Mouse (Mus musculus): Measurements from ENCODE around the gene Nubp1. TPM values are rescaled to one million over a fixed set of nuclear protein-coding genes. Genes with fewer than 3 reads are reported as not detected.

Nubp1 gene
- total RNA-seq (2021): 10 to 100 TPM; 21.3 to 22.3 TPM

DNA sequence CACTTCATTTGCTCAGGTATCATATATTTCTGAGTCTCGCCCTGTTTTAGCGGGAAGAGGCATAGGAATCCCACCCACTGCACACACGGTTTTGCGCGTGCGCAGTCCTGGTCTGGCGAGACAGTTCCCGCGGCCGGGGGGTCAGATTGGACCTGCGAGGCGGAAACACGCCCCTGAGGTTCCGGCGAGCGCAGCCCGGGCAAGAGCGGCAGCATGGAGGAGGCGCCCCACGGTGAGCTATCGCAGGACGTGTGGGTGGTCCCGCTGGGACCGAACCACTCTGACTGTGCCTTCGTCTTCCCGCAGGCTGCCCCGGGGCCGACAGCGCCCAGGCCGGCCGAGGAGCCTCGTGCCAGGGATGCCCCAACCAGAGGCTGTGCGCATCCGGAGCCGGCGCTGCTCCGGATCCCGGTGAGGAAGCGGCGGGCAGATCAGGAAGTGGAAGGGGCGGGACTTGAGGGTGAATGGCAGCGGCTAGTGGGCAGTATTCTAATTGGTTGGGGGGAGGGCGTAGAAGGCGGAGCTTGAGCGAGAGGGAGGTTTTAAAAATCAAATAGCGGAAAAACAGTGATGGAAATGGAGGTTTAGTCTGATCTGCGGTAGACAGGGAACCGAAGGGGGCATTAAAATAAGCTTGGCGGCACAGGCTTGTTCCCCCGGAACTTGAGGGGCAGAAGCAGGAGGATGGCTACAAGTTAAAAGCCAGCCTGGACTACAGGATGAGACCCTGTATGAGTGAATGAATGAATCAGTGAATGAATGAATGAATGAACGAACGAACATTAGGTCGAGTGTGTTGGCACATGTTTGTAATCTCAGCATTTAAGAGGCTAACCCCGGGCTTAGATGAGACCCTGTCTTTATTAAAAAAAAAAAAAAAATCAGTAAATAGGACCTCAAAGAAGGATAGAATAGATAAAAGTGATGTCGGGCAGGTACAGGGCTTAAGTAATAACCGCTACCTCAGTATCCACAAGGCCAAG is at the start of gene Nubp1:
Gene Nubp1, plus strand, starts transcription at position 185 of the 983 bp plus-strand sequence.
- intact Hi-C loops (cut with DNase I): no loop called here
- peak; percentile 96 for DNase-seq

DNA sequence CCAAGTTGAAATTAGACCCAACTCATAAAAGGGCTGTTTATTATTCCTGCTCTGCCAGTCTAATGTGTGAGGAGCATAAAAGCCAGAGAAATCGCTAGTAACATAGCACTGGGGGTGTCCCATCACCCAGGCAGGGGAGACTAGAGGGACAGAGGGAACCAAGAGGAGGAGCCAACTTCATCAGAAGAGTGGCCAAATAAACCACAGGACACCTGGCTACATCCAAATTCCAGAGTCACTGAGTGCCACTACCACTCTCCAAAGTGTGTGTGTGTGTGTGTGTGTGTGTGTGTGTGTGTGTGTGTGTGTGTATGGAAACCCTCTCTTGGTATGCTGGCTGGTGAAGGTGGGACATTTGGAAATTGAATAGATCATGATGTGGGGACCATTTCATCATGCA is 48.7 kb upstream of the Nubp1 start:
- DNase-seq: peak; percentile 30
- intact Hi-C loops (cut with DNase I): no loop called here

DNA sequence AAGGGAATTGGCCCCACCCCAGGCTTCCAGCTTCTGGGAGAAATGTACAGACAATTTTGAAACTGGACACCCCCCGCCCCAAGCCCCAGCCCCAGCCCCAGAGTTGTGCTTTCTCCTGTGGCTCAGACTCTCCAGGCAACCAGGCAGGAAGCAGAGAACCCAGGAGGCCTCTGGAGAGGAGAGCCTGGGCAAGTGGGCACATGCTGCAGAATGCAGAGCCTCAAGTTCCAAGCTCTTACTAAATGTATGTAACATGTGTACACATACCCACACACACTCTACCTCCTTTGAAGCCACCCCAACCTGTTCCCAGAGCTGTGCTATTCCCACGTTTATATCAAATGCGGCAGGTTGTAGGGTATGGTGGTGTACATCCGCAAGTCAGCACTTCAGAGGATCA is 46.0 kb upstream of the Nubp1 start:
- intact Hi-C loops (cut with DNase I): no loop called here

DNA sequence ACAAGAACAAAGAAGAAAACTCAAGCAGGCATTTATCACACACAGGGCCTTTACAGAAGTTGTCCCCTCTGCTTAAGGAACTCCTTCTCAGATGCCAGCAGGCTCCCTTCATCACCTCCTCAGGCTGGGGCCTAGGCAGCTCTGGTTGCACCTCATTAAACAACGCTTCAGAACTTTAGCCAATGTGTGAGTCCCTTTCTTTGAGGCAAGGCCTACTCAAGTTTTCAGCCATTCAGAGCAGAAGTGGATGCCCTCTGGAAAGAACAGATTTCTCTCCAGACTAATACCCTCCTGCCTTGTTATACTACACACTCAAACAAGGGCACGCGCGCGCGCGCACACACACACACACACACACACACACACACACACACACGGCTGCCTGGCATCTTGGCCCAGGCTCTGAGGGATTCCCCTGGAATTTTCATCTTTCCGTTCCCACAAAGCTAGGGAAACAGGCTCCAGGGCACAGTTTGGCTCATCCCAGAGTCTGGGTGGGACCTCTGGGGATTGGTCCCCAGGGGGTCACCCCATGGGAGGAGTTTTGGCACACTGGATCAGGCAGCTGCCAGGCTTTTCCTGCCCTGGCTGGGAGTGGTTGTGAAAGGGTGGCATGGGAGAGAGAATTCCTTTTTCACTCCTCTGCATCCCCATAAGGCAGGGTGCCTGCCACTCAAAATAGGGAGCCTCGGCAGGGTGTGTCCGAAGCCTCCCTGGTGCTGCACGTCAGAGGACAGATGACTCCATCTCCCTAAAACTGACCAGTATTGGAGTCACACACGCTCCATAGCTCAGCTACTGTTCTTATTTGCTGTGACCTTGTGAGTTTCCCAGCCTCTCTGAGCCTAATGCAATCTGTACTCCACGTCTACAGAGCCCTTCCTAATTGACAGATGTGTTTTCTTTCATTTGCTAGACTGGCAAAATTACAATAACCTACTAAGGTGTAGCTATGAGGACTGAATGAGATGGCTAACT is 45.2 kb upstream of the Nubp1 start:
- intact Hi-C loops (cut with DNase I): no loop called here
- peak; percentile 64 for DNase-seq

More for the DNA sequence above, 46.0 kb upstream of the Nubp1 start:
- DNase-seq: no peak

DNA sequence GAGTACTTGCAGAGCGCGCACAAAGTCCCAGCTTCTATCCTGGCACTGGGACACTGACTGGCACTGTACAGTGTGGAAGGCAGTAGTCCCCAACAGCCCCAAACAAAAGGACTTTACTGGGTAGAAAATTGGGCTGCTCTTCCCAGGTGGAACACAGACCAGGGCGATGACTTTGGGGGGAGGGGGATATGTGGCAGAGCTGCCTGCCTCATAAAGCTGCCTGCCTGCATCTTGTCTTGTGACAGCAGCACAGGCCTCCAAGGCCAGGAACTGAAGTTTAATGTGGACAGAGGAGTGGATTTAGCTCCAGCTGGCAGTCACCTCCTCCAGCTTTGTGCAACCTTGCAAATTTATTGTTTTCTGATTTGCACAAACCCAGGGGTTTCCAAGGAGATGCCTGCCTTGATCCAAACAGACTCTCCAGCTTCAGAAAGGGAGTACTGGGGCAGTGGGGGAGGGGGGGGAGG is 42.2 kb upstream of the Nubp1 start:
- peak; percentile 64 for DNase-seq
- intact Hi-C loops (cut with DNase I): no loop called here

DNA sequence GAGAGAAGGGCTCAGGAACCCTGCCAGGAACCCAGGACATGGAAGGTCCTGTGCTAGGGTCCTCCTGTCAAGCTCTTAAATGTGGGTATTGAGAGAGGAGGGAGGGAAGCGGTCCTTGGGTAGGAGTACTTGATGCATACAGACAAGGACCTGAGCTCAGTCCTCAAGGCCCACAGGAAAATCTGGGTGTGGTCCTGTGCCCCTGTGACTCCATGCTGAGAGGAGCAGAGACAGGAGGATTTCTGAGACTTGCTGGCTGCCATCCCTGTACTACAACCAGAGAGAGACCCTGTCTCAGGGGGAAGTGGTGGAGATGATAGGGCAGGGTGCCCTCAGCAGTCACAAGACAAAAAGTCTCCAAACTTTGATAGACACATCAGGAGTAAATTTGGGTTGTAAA is 41.8 kb upstream of the Nubp1 start:
- intact Hi-C loops (cut with DNase I): no loop called here
- peak; percentile 46 for DNase-seq

DNA sequence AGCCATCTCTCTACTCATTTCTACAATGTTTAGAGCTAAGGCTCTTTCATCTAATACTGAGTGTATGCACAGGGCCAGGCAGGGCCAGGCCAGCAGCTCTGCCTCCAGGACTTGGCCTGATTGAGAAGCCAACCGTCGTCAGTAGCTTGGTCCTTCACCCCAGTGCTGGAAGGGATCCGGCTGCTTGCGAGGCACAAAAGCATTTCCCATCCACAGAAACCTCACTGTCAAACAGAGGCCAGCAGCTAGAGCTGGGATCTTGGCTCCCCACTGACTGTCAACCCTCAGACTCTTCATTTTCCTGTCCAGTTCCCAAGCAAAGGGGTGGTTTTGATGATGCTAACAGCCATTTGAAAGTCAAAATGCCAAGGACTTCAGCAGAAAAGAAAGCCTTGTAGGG is 39.4 kb upstream of the Nubp1 start:
- intact Hi-C loops (cut with DNase I): no loop called here
- DNase-seq: peak; percentile 36

DNA sequence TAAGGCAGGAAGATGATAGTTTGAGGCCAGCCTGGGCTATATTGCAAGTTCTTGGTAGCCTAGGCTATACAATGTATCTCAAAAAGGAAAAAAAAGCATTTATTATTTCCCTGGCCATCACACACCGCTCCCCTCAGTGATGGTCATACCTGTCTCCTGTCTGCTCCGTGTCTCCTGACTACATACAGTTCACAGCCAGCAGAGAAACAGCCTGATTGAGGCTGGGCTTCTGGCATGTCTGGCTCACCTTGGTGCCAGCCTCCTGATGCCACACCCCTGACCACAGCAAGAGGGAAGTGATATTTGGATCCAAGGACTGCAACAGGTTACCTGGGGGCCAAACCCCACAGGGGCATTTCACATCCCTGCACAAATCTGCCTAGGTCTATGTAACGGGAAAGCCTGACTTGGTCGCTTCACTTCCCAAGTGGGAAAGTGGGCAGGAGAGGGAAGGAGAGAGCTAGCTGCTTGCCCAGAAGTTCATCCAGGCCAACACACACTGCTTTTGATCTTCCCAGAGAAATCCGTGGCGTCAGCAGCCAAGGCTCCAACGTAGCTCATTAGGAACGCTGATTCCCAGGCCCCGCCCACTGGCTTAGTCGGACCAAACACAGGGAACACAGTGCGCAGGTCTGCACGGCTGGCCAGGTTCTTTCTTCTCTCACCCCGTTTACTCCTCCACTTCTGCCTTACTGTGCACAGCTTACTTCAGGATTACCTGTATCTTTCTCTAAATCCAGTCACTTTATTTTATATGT is 37.3 kb upstream of the Nubp1 start:
- intact Hi-C loops (cut with DNase I): no loop called here
- DNase-seq: peak; percentile 46

DNA sequence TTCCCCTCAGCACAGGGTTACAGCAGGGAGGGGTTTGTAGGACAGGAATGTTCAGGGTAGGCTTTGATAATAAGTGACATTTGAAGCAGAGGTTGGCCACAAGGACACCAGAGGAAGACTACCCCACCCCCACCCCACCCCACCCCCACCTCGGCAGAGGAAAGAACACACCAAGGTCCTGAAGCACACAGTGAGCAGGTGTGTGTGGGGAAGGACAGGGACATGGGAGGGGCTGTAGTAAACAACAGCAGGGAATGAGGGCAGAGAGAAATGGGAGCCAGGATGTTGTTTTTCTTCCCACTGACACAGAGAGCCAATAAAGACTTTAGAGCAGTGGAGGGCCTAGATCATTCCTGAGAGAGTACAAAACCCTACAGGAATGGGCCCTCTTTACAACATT is 34.5 kb upstream of the Nubp1 start:
- intact Hi-C loops (cut with DNase I): no loop called here
- no peak for DNase-seq

DNA sequence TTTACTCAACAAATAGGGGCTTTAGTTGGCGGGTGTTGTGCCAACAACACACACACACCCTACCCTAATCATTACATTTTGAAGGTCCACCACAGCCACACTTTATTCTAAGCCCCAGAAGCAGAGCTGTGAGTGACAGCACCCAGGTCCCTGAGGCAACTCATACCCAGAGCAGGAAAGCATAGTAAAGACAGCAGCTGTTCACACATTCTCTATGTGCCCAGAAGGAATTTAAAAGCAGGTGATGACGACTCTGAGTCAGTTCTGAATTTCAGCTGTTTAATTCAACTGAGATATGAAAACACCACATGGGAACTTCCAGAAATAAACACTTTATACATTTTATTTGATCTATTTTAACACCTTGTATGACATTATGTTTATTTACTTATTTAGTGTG is 32.2 kb upstream of the Nubp1 start:
- intact Hi-C loops (cut with DNase I): no loop called here
- no peak for DNase-seq

DNA sequence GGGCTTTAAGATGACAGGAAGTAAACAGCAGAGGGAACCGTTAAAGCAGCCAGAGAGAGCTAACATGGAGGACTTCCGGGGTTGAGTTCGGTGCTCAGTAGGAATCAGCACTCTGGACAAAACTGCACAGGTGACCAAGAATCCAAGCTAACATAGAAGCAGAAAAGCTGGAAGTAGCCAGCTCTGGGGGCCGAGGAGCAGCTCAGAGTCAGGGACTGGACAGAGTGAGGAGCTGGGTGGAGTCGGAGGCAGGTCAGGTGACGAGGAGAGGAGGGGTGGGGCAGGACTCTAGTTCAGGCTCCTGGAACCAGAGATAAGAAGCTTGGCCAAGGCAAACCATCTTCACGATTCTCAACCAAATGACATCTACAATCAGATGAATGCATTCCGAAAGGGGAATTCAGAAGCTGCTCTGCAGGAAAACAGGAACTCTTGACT is 27.7 kb upstream of the Nubp1 start:
- intact Hi-C loops (cut with DNase I): no loop called here
- no peak for DNase-seq

DNA sequence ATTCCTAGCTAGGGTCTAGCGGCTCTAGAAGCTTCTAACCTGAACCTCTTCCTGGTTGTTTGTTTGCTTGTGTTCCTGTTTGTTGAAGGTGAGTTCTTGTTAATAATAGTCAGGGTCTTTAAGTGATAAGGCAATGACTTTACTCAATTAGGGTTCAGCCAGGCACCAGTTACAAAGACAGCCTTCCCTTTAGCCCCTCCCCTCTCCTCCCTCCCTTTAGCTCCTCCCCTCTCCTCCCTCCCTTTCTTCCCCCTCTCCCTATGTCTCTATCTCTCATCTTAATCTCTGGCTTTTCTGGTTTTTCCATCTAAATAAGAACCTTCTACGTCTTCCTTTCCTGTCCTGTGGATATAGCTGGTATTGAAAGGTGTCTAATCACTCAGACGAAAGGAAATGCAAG is 27.2 kb upstream of the Nubp1 start:
- intact Hi-C loops (cut with DNase I): no loop called here
- DNase-seq: no peak

DNA sequence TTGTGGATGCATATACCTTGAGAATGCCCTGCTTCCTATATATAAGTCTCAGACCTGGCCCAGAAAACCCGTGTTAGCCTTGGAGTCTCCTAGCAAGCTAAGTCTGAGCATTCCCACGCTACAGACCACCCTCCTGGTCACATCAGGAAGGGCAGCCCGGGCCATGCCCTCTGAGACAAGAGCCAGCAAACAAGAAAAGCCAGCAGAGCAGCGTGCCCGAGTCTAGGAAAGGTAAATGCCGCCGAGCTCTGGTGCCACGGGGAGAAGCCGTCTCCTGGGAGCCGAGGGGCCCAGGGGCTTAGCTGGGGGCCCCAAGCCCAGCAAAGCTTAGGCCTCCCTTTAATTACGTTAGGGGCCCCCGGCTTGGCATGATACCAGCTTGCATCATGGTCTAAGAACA is 26.5 kb upstream of the Nubp1 start:
- intact Hi-C loops (cut with DNase I): no loop called here
- no peak for DNase-seq

DNA sequence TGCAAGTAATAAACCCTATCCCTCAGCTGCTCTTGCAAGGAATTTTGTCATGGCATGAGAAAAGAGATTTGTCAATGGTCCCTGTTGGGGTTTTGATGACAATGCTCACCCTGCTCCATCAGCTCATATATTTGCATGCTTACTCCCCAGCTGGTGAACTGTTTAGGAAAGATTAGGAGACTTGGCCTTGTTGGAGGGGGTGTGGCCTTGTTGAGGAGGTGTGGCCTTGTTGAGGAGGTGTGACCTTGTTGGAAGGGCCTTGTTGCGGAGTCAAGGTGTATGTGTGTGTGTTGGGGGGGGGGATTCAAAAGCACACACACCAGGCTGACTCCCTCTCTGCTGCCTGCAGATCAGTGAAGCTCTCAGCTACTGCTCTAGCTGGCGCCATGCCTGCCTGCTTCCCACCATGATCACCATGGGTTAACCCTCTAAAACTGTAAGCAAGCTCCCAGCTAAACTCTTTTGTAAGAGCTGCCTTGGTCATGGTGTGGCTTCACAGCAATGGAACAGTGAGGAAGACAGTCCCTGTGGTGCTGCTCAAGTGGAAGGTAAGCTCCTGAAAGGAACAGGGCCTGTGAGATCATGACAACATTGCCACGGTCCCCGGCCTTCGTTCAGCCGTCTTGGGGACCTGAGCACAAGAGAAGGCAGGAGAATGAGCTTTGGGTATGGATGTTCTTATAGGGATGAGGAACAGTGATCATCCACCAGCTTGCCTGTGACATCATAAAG is 22.9 kb upstream of the Nubp1 start:
- DNase-seq: no peak
- intact Hi-C loops (cut with DNase I): no loop called here

DNA sequence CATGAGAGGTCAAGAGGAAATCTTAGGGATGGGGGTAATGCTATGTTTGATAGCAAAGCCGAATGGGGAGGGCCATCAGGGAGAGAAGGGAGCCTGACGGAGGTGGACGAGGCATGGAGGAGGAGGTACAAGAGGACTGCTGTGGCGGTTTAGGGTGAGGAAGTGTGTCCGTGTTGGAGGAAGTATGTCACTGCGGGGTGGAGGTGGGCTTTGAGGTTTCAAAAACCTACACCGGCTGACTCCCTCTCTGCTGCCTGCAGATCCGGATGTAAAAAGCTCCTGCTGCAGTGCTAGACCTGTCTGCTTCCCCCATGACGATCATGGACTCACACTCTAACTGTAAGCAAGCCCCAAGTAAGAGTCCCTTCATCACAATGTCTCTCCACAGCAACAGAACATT is 19.2 kb upstream of the Nubp1 start:
- no peak for DNase-seq
- intact Hi-C loops (cut with DNase I): no loop called here

DNA sequence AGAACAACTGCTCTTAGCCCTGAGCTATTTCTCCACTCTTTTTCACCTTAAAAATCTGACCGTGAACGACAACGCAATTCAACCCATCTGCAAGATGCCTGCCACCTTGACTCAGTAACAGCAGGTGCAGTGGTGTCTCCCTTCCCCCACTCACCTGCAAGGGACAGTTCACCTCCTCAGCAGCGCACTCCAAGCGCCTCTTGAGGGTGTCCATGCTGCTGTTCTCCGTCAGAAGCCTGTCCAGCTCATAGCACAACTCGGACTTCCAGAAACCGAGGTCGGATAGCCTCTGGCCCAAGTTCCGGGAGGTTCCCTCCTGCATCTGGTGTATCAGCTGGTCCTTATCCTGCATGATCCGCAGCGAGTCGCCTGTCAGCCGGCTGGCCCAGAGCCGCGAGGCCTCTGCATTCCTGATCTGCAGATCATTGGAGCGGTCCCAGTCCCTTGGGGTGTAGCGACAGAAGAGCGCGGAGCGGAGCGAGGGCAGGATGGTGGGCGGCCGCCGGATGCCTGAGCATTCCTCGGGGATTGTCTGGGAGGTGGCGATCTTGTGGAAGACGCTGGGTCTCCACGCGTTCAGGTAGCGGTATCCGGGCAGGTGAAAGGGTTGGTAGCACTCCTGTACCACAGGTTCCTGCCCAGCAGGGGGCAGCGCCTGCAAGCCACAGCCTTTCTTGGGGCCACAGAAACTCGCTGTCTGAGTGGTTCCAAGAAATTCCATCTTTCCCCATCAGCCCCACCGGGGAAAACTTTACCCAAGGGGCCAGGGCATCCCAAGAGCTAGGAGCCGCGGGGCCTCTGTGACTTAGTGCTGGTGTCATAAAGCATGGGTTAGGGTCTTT is 16.8 kb upstream of the Nubp1 start, which contains the start of gene Tekt5:
Gene Tekt5, minus strand, starts transcription at position 792 of the 842 bp plus-strand sequence.
- DNase-seq: peak; percentile 69
- intact Hi-C loops (cut with DNase I): loop anchor here (5.0 kb wide), 2 partner anchors 113 to 308 kb away; no protein-coding TSS in a partner anchor

DNA sequence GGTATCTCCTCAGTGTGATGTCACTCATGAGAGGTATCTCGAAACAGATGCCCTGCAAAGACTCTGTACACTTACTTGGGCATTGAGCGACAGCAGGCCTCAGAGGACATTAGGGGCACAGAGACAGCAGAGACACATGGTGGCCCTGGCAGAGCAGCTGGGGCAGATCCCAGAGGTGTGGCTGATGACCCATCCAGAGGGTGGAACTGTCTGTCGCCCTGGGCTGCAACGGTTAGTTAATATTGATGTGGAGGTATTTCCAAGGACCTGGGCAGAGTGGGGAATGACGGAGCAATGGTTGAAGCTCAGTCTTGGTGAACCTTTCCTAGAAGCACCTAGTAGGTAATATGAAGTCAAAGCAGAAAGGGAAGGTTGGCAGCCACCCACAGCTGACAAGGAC is 13.0 kb upstream of the Nubp1 start:
- DNase-seq: no peak
- intact Hi-C loops (cut with DNase I): loop anchor here (5.0 kb wide), 2 partner anchors 116 to 311 kb away; no protein-coding TSS in a partner anchor

DNA sequence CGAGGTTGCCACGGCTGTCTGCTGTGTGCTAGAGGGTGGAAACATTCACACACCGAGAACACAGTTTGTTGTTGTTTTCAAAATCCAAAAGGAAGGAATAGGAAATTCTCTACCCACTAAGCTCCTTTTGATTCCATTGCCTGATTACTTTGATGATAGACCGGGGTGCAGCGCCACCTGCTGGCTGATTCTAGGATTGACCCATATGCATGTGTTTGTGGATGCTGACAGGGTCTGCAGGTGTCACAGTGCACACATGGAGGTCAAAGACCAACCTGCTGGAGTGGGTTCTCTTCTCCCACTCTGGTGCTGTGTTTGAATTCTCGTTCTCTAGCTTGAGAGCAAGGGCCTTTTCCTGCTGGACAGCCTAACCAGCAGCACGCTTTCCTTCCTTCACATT is 12.6 kb upstream of the Nubp1 start:
- DNase-seq: peak; percentile 85
- intact Hi-C loops (cut with DNase I): loop anchor here (5.0 kb wide), 2 partner anchors 117 to 312 kb away; no protein-coding TSS in a partner anchor

All from left cerebral cortex, postnatal 4 days (tissue).